Mouse (Mus musculus) spleen, adult 2 months (tissue): ENCODE results near the gene Tmem132d.

Source experiments
- CTCF ChIP-seq: fragments of 200-500 bp; IDR thresholded peaks from 2 replicates; pipeline ENCODE4 v1.5.1; 2011; ENCODE audit warnings: mild to moderate bottlenecking, inconsistent platforms; ENCODE audit not compliant: insufficient read depth, insufficient read length, insufficient replicate concordance; ENCODE audit errors: extremely low read depth
- POLR2A ChIP-seq: fragments of 200-500 bp; IDR thresholded peaks from 2 replicates; pipeline ENCODE4 v1.6.1; 2011; ENCODE audit warnings: low read depth, low read length, inconsistent platforms

- TF ChIP-seq CTCF (no peak), POLR2A (no peak)
Measured at GRCm38 (mm10) chr5:128203879-128204581, 228.8 kb downstream of the Tmem132d start.
